Mouse (Mus musculus): ENCODE data around the gene Hes2.
A peak's percentile ranks its signal among the peaks of the same experiment; 100 is the strongest.

Hes2 gene

GRCm38 (mm10) chr4:152165036-152165931 is 6.6 kb downstream of the Hes2 start:
- peak; percentile 69 for DNase-seq

GRCm38 (mm10) chr4:152168052-152168451 is 9.4 kb downstream of the Hes2 start:
- peak; percentile 32 for DNase-seq

- no peak for DNase-seq
Observed at GRCm38 (mm10) chr4:152169103-152169502, 10.4 kb downstream of the Hes2 start.

GRCm38 (mm10) chr4:152170286-152170685 is 11.6 kb downstream of the Hes2 start:
- DNase-seq: no peak

- DNase-seq: no peak
Observed at GRCm38 (mm10) chr4:152171543-152171942, 12.9 kb downstream of the Hes2 start.

- peak; percentile 90 for DNase-seq
Observed at GRCm38 (mm10) chr4:152173041-152173440, 14.4 kb downstream of the Hes2 start.

GRCm38 (mm10) chr4:152173956-152174355 is 15.3 kb downstream of the Hes2 start:
- DNase-seq: no peak

- DNase-seq: no peak
Observed at GRCm38 (mm10) chr4:152176638-152177037, 18.0 kb downstream of the Hes2 start.

- peak; percentile 48 for DNase-seq
Observed at GRCm38 (mm10) chr4:152177174-152177536, 18.5 kb downstream of the Hes2 start.

- DNase-seq: peak; percentile 93
Observed at GRCm38 (mm10) chr4:152177537-152178343, 19.1 kb downstream of the Hes2 start, which contains the start of gene Acot7. Acot7 (plus strand) TSS chr4:152178134.

- DNase-seq: peak; percentile 80
Observed at GRCm38 (mm10) chr4:152178344-152178864, 19.7 kb downstream of the Hes2 start.

GRCm38 (mm10) chr4:152178916-152179705 is 20.4 kb downstream of the Hes2 start:
- peak; percentile 67 for DNase-seq

GRCm38 (mm10) chr4:152179946-152180660 is 21.4 kb downstream of the Hes2 start:
- DNase-seq: peak; percentile 91

- DNase-seq: peak; percentile 54
Observed at GRCm38 (mm10) chr4:152182205-152182604, 23.5 kb downstream of the Hes2 start.

- DNase-seq: peak; percentile 74
Observed at GRCm38 (mm10) chr4:152184353-152185035, 25.8 kb downstream of the Hes2 start.

- no peak for DNase-seq
Observed at GRCm38 (mm10) chr4:152185137-152185509, 26.5 kb downstream of the Hes2 start.

- DNase-seq: no peak
Observed at GRCm38 (mm10) chr4:152185510-152186204, 27.0 kb downstream of the Hes2 start.

GRCm38 (mm10) chr4:152186205-152187082 is 27.8 kb downstream of the Hes2 start:
- no peak for DNase-seq

GRCm38 (mm10) chr4:152187142-152187541 is 28.5 kb downstream of the Hes2 start:
- no peak for DNase-seq

- no peak for DNase-seq
Observed at GRCm38 (mm10) chr4:152188651-152189050, 30.0 kb downstream of the Hes2 start.
